Mouse (Mus musculus) left cerebral cortex, postnatal 25 days (tissue): Measurements from ENCODE around the gene Hnrnpl. TPM values are rescaled to one million over a fixed set of nuclear protein-coding genes. Genes with fewer than 3 reads are reported as not detected.

ENCODE experiments used
- DNase-seq, 2 experiments: peaks; one replicate each; pipeline ENCODE4 v3.0.0; 2022; ENCODE audit warnings: low spot score in 2 of 2, mixed read lengths in 1 of 2
- intact Hi-C: fragments of 180-260 bp; cut with DNase I; formaldehyde crosslinking; loops from one replicate; pipeline ENCODE4 v1.15.1; 2025
- total RNA-seq, 2 experiments: library from RNA; stranded (reverse); gene quantifications; 2 replicates each; pipeline ENCODE4 v1.2.3; 2021

Hnrnpl gene
- total RNA-seq, 2 experiments from 2014 or later: 375 to 411 TPM

DNA sequence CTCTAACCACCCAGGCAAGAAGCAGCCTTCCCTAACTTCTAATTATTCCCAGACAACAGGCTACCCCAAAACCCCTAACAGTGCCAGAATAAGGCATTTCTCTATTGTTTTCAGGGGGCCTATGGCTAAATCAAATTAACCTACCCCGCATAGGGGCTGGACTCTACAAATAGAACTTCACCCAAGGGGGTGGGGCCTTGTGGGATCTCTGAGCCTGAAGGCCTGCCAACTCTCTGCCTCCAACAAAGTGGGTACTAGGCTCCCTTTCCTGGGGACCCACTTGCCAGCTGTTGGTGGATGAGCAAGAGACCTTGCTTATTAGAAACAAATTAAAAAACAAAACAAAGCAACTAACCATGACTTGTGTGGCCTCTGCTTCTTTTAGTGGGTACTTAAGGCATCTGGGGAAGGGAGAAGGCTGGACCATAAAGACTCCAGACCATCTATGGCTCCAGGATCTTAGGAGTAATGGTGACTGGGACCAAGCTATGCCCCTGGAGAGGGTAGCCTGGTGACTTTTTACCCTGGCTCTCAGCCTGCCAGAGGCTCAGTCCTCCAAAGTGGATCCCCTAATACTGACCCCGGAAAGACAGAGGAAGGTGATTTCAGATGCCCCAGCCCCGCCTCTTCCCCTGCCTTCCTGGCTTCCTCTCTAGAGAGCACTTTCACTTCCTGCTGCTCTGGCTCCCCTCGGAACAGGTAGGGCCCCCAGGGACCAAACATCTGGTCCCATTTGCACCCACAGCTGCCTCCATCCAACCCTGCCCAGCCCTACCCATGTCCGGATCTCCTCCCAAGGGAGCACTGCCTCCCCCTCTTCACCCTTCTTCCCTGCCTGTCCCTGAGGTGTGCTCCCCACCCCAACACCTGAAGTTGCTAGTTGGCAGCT is 19.8 kb upstream of the Hnrnpl start, which contains the start of gene Rinl:
TSS of gene Rinl (plus strand) at position 663 of the 889 bp plus-strand sequence.
- intact Hi-C loops: no loop called here

DNA sequence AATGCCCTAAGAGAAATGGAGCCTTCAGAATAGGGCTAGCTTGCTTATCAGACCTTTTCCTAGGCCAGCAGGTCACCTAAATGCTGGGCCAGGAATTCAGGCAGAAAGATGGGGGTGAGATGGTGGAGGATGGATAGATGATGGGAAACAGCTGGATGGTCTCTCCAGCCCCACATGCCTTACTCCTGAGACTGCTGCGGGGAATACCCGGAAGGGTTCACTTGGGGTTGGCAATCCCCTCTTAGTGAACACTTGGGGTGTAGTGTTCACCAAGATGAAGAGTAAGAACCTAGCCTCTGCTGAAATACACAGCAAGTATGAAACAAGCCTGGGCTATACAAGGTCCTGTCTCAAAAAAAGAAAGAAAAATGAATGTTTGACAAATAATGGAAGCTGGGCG is 19.1 kb upstream of the Hnrnpl start:
- DNase-seq: no peak
- intact Hi-C loops: no loop called here

More for the DNA sequence above, 19.8 kb upstream of the Hnrnpl start, which contains the start of gene Rinl:
- no peak for DNase-seq

DNA sequence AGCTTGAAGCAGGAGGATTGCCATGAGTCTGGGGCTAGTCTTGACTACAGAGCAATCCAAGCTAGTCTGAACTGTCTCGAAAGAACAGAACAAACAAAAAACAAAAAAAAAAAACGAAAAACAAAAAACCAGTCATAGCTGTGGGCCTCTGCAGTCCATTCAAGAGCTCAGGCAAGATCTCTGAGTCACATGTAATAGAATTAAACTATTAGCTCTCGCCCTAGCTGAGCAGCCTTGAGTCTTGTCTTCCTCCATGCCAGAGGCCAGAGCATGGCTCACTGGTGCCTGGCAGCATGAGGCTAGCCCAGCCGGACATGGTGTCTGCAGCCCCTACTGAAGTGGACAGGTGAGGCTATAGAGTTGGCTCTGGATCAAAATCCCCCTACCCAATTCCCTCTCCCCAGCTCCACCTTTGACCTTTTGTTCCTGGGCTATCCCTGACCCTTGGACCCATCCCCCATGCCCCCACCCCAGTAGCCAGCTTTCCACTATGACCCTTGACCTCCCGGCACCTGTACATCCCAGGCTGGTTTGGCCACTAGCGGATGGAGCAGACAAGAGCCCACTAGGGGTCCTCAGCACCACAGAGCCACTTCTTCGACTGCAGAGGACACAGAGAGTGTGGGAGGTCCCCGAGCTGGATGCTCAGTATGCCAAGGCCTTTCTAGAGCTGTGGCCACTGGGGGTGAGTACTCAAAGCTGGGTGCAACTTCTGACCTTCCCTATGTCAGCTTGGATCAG is 18.1 kb upstream of the Hnrnpl start:
- intact Hi-C loops: no loop called here
- no peak for DNase-seq

DNA sequence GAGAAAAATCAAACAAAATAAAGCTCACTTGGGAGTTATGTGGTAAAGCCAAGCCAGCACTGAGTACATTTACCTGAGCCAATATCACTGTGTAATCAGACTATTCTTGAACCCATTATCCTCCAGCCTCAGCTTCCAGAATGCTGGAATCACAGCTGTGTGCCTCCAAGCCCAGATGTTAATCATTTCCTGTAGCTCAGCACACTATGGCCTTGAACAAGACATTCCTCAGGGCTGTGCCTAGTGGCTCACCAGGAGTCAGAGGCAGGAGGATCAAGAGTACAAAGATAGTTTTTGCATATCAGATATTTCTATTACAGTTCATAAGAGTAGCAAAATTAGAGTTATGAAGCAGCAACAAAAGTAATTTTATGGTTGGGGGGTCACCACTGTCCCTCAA is 16.6 kb upstream of the Hnrnpl start:
- intact Hi-C loops: no loop called here
- no peak for DNase-seq

DNA sequence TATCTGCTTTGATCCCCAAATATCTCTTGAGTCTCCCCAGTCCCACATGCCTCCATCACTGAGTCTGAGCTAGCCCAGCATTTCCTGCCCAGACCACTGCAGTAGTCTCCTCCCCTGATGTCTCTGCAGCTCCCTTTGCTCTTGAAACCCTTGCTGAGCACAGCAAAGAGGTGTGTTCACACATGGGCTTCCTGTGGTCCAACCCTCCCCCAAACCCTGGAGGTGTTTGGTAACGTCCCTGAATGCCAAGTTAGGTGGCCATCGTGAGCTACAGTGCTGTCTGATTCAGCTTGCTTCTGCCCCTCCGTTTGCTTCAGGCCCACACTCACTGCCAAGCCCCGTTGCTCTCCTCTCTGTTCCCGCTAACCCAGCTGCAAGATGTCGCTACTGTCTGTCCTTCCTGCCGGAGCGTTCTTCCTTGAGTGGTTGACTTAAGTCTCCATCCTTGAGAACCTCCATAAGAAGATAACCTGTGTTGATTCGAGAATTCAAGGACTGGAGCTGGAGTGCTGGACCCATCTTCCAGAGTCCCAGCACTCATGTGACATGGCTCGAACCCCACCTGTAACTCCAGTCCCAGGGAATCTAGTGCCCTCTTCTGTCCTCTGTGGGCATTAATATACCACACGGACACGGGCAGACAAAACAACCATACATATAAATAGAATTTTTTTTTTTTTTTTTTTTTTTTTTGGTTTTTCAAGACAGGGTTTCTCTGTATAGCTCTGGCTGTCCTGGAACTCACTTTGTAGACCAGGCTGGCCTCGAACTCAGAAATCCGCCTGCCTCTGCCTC is 15.8 kb upstream of the Hnrnpl start:
- intact Hi-C loops: no loop called here
- DNase-seq: no peak

DNA sequence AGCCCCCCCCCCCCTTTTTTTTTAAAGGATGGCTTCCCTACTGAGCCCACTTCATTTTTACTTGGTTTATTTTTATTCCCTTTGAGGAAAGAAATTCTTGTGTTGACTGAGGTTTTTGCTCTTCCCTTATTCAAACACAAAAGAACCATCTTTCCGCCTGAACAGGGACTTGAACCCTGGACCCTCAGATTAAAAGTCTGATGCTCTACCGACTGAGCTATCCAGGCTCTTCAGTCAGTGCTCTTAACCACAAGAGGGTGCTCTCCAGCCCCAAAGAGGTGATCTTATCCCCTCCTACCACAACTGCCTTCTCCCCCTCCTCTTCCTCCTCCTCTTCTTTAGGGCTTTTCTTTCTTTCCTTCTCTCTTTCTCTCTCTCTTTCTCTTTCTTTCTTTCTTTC is 14.5 kb upstream of the Hnrnpl start:
- intact Hi-C loops: no loop called here

DNA sequence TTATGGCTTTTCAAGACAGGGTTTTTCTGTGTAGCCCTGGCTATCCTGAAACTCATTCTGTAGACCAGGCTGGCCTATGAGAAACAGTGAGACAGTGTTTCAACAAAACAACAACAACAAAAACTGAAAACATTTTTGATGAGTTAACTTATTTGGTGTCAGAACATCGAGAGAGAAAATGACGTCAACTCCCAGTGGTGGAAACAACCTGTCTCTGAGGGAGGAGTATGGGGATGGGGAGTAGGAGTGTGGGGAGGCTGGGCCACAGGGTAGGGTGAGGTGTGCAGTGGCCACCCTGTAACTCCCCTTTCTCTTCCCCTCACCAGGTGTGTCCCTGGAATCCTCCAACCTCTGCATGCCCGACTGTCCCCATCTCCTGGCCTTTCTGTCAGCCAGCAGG is 13.8 kb upstream of the Hnrnpl start:
- no peak for DNase-seq
- intact Hi-C loops: no loop called here

More for the DNA sequence above, 14.5 kb upstream of the Hnrnpl start:
- DNase-seq: no peak

DNA sequence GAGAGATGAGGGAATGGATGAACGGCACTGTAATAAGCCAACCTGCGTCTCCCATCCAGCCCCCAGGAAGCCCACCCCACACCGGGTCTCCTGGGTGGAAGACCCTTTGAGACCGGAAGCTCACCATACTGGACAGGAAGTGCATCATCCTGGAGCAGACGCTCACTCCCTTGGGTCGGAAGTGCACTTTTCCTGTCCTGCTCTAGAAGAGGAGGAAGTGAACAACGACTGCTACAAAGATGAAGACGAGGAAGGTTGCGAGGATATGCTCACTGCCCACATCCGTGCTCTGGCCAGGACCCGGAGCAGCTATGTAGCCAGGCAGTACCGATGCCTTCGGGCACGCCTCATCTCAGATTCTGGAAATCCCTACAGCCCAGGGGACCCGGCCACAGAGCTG is 12.5 kb upstream of the Hnrnpl start:
- intact Hi-C loops: loop anchor here (2.0 to 5.0 kb wide), 2 partner anchors 71 to 246 kb away; no protein-coding TSS in a partner anchor
- DNase-seq: no peak

DNA sequence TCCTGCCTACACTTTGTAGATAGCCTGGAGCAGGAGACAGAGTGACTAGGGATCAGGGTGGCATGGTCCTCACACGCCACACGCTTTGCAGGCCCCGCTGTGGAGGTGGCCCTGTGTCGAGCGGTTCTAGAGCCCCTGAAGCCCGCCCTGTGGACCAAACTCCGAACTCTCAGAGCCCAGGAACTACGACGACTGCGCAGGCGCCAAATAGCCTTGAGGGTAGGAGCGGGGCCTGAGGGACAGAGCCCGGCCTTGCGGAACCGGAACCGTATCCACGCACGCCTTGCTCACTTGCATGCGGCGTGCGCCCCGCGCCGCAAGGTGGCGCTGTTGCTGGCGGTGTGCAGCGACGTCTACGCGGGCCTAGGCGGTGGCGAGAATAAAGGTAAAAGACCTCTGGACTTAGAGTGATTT is 11.8 kb upstream of the Hnrnpl start:
- peak; percentile 73 to 78 for DNase-seq
- intact Hi-C loops: loop anchor here (2.0 to 5.0 kb wide), 2 partner anchors 70 to 246 kb away; no protein-coding TSS in a partner anchor

DNA sequence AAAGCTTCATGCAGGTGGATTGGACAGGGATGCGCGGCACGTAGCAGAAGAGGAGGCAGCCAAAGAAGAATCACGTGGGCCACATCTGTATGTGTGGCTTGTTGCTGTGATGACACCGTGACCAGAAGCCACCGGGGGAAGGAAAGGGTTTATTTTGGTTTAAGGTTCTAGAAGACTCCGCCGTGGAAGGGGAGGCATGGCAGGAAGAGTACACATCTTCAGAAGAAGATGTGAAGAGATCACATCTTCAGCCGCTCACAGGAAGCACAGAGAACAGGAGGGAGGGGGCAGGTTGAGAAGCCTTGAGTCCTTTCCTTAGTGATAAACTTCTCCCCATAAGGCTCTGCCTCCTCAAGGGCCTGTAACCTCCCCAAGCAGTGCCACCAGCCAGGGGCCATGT is 8.3 kb upstream of the Hnrnpl start:
- intact Hi-C loops: loop anchor here (5.0 kb wide), 1 partner anchor 242 kb away; no protein-coding TSS in a partner anchor
- DNase-seq: no peak

DNA sequence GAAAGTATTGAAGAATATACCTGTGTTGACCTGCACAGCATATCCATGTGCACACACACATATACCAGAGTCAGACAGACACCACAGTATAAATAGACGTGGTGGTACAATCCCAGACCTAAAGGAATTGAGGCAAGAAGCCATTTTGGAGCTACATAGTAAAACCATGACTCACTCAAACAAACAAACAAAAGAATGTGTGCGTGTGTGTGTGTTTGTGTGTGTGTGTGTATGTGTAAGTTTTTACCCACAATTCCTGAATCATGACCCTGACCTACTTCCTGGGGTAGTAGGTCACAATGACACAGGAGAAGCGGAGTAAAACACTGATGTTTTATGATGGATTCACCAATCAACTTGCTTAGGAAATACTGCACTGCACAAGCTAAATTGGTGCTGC is 6.9 kb upstream of the Hnrnpl start:
- DNase-seq: no peak
- intact Hi-C loops: no loop called here

DNA sequence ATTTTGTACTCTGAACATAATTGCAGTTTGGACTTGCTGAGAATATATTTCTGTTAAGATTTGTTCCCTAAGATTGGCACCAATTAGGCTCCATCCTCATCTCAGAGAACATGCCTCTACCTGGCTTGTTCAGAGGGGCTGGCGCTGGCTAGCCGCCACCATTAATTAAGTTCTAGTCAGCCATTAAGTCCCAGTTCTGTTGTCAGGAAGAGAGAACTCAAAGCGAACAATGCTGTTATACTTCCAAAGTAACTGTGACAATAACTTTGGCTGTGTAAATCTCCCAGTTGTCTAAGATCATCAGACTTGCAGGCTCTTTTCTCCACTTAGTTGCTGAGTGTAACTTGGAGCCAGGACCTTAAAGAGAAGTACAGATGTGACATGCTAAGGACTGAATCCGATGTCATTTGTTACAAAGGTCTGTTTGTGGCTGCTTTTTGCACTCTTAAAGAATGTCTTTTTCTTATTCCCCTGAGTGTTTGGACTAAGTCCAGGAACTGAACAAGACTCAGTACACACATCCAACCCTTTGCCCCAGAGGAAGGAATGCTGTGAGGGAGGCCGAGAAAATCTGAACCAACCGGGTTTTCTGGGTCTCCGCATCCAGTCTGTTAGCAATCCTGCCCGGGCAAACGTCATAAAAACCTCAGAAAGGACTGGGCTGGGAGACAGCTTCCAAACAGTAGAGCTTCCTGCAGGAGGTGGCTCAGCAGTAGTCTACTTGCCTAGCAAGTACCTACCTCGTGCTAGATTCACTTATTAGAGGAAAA is 6.3 kb upstream of the Hnrnpl start:
- intact Hi-C loops: no loop called here
- DNase-seq: no peak

DNA sequence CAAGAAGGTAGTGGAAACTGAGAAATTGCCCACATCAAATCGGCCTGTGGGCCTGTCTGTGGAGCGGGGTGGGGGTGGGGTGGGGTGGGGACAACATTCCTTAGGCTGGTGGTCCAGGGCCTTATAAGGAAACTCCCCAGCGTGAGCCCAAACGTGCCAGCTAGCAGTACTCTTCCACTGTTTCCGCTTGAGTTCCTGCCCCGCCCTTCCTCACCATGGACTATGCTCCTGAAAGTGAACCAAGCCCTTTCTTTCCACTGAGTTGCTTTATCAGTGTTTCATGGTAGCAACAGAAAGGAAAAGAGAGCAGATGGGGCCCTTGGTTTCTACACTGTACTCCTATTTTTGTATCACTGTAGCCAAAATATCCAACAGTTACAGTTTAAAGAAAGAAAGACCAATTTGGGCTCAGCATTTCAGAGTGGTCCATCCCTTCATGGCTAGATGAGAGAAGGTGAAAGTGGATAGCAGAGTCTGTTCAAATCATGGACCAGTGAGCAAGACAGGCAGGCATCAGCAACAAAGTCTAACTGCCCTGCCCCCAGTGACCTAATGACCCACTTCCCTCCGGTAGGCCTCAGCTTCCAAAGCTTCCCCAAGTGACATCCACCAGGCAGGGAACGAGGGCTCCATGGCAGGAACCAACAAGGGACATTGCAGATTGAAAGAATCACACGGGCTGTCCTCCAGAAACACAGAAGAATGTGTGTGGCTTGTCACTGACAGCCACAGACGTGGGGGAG is 5.3 kb upstream of the Hnrnpl start:
- intact Hi-C loops: no loop called here

DNA sequence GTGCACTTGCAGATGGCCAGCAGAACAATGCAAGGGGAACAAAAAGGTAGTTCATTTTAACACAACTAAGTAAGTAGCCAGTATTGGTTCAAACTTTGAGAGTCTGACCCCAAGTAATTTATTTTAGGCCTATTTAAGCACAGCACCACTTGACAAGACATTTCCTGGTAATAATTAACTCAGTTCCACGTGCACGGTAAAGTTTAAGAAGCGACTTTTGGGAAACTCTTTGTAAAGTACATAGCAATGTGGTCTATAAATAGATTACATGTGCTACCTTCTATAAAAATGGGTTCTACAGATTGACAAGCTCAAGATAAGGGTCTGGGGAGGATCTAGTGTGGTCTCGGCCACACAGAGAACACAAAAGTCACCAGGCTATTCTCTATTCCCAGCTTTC is 4.6 kb upstream of the Hnrnpl start:
- intact Hi-C loops: no loop called here
- DNase-seq: no peak

More for the DNA sequence above, 5.3 kb upstream of the Hnrnpl start:
- DNase-seq: peak in 1 of 2 experiments; percentile 75

DNA sequence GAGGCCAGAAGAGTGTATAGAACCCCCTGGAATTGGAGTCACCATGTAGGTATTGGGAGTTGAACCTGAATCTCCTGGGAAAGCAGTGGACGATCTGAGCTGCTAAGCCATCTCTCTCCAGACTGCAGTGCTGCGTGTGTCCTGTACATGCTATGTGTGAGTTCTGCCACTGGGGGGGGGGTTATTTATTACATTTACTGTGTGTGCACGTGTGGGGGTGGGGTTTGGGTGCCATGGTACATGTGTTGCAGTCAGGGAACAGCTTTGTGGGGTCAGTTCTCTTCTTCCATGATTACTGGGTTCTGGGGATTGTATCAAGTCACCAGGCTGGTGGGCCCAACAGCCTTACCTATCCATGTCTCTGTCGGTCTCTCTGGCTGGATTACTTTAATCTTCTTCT is 1.5 kb upstream of the Hnrnpl start:
- DNase-seq: no peak
- intact Hi-C loops: no loop called here

DNA sequence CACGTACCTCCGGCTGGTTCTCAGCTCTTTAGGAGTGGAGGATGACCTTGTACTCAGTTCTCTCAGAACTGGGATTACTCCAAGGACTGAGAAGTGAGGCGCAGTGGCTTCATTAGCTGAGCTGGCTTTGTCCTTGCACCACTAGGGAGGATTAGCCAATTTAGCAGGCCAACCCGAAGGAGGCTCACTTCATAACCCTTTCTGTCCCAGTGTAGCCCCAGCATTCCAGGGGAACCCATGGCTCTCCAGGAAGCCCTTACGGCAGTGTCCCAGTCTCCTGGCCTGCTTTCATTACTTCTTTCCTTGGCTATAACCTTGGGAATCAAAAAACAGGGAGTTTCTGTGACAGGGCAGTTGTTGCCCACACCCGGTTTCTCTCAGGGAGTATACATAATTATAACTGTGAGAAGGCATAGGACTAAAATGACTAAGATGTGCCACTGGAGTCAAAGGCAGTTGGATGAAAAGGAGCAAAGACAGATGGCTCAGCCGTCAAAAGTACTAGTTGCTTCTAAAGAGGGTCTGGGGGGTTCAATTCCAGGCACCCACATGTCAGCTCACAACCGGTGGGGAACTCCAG is 610 bp upstream of the Hnrnpl start:
- peak in 1 of 2 experiments; percentile 55 for DNase-seq
- intact Hi-C loops: no loop called here

DNA sequence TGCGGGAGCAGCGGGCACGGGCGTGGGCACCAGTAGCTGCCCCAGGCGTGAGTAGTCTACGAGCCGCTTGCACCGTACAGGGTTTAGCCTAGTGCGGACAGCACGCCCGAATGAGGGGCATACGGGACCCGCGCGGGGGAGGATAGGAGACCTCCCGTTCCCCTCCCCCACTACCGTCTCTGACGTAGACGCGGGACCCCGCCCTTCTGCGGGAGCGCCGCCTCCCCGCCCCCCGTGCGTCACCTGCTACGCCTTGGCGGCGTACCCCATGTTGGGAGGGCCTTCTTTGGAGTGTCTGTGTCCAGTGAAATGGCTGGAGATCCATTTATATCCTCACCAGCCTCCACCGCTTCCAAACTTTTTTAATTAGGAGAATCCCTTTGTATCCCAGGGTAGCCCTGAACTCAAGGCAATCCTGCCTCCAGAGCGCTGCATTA is 634 bp downstream of the Hnrnpl start:
- intact Hi-C loops: no loop called here
- peak; percentile 94 to 97 for DNase-seq
